Mouse (Mus musculus) subcutaneous adipose tissue, adult 2 months (tissue): ENCODE measurements around the gene Gpr50. TPM values are rescaled to one million over a fixed set of nuclear protein-coding genes. Genes with fewer than 3 reads are reported as not detected.

Experiments
- polyA plus RNA-seq: library from polyadenylated mRNA; depleted of rRNA; stranded (reverse); fragments of >200 nt; gene quantifications from 2 replicates; pipeline ENCODE4 v1.2.3, GENCODE M21; 2012; ENCODE audit warnings: low replicate concordance; rRNA removed

Gpr50 gene
- 0.04 TPM in 1 of 2 replicates, not detected in the other for polyA plus RNA-seq

DNA sequence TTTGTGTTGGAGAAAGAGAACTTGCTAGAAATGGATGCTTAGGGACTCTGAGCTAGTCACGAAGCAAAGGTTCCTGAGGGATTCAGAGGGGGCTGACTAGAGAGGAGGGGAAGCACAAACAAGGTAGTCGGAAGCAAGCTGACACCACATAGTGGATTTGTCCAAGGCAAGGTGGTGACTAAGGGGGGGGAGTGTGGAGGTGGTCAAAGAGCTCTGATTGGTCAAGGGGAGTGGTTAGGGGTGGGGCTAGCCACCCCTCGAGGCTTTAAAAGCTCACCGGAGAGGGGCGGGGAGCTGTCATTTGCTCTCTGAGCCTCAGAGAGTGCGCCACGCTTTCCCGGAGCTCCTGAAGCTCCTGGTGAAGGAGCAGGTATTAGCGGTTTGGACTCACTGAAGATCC lies at the start of gene Gpr50:
Gene Gpr50 (plus strand): TSS at position 294 of the 400 bp plus-strand sequence.

Other genes starting within 250 kb of the Gpr50 start
- gene Cd99l2, start 170.8 kb upstream of the Gpr50 start, polyA plus RNA-seq, result 33.8 and 46.3 TPM in 2 replicates
- 7.4 and 14.7 TPM in 2 replicates for gene Hmgb3, start 107.7 kb upstream of the Gpr50 start, polyA plus RNA-seq
- gene Vma21, start 152.3 kb downstream of the Gpr50 start, polyA plus RNA-seq, result 4.0 and 5.7 TPM in 2 replicates